Mouse (Mus musculus) intestine, embryonic 14.5 days (tissue): Measurements from ENCODE around the gene Robo1. TPM values are rescaled to one million over a fixed set of nuclear protein-coding genes. Genes with fewer than 3 reads are reported as not detected.

Experiments
- ATAC-seq: fragments of 200-750 bp; cut with Nextera tagmentation; replicated peaks from 2 replicates; pipeline ENCODE4 v1.8.0; 2017; ENCODE audit warnings: low read depth, moderate number of reproducible peaks, moderate TSS enrichment, moderate library complexity; ENCODE audit not compliant: low FRiP score, low TSS enrichment
- DNase-seq: peaks from one replicate; pipeline ENCODE4 v3.0.0-alpha.2; 2018; ENCODE audit warnings: low spot score
- H3K27ac ChIP-seq: fragments of 300-500 bp; sonication (generic); 2 replicates; pipeline ENCODE4 v1.5.1; 2014; ENCODE audit warnings: low read depth, mild to moderate bottlenecking, control low read depth
- H3K27me3 ChIP-seq: fragments of 300-500 bp; sonication (generic); replicated peaks from 2 replicates; pipeline ENCODE4 v1.6.1; 2014; ENCODE audit warnings: low read length, control low read depth; ENCODE audit not compliant: control insufficient read depth, insufficient read depth
- H3K36me3 ChIP-seq: fragments of 300-500 bp; sonication (generic); 2 replicates; pipeline ENCODE4 v1.6.1; 2014; ENCODE audit warnings: low read length, control low read depth; ENCODE audit not compliant: control insufficient read depth, insufficient read depth
- H3K4me1 ChIP-seq: fragments of 300-500 bp; sonication (generic); replicated peaks from 2 replicates; pipeline ENCODE4 v1.6.1; 2014; ENCODE audit warnings: low read length, control low read depth, mixed read lengths; ENCODE audit not compliant: control insufficient read depth, insufficient read depth
- H3K4me2 ChIP-seq: fragments of 300-500 bp; sonication (generic); 2 replicates; pipeline ENCODE4 v1.6.1; 2014; ENCODE audit warnings: low read length
- H3K4me3 ChIP-seq: fragments of 300-500 bp; sonication (generic); 2 replicates; pipeline ENCODE4 v1.5.1; 2014; ENCODE audit warnings: low read depth, low read length, control low read depth, mixed read lengths
- H3K9ac ChIP-seq: fragments of 300-500 bp; sonication (generic); 2 replicates; pipeline ENCODE4 v1.6.1; 2014; ENCODE audit warnings: mild to moderate bottlenecking, low read length
- H3K9me3 ChIP-seq: fragments of 300-500 bp; sonication (generic); 2 replicates; pipeline ENCODE4 v1.6.1; 2016; ENCODE audit warnings: low read length, control low read depth; ENCODE audit not compliant: control insufficient read depth
- WGBS: fragments of 180-500 bp; shearing (Covaris S2); extraction: QIAGEN DNeasy Blood & Tissue Kit; methylation state at CpG from one replicate; pipeline ENCODE4 v1.1.7; 2014; 5-methylcytosine and 5-hydroxymethylcytosine counted together
- polyA plus RNA-seq: library from polyadenylated mRNA; unstranded; fragments of >200 nt; fragmentation: Nextera tagmentation; extraction: Ambion mirVana; gene quantifications from 2 replicates; pipeline ENCODE4 v1.2.1, GENCODE M21; 2014

Gene Robo1
- polyA plus RNA-seq, 1 experiment from 2014 or later: 24.1 TPM

GRCm38 (mm10) chr16:72874934-72875732 lies 567.0 kb downstream of the Robo1 start:
- Histone ChIP-seq H3K4me3 (no peak overlapping the region), H3K9ac (no peak overlapping the region), H3K27ac (no peak overlapping the region), H3K4me1 (no peaks in the 10 kb centered on the region), H3K27me3 (no peaks in the 10 kb centered on the region), H3K9me3 (no peaks in the 10 kb centered on the region), H3K36me3 (no peaks in the 10 kb centered on the region), H3K4me2 (no peak overlapping the region)
- WGBS: 87% methylated on average over 8 of the region's 8 CpGs
- no peak for DNase-seq
- ATAC-seq: no peak

- Histone ChIP-seq H3K4me3 (no peak overlapping the region), H3K9me3 (no peaks in the 10 kb centered on the region), H3K27ac (no peak overlapping the region), H3K4me2 (no peak overlapping the region), H3K4me1 (no peaks in the 10 kb centered on the region), H3K9ac (no peak overlapping the region), H3K27me3 (no peaks in the 10 kb centered on the region), H3K36me3 (no peaks in the 10 kb centered on the region)
- 65% methylated on average over 7 of the region's 7 CpGs for WGBS
- DNase-seq: no peak
- ATAC-seq: no peak
Measured at GRCm38 (mm10) chr16:72888108-72888507, 580.0 kb downstream of the Robo1 start.

- Histone ChIP-seq H3K36me3 (no peaks in the 10 kb centered on the region), H3K27me3 (no peaks in the 10 kb centered on the region), H3K9me3 (no peaks in the 10 kb centered on the region), H3K9ac (no peak overlapping the region), H3K27ac (no peak overlapping the region), H3K4me3 (no peak overlapping the region), H3K4me1 (no peaks in the 10 kb centered on the region), H3K4me2 (no peak overlapping the region)
- no peak for DNase-seq
- WGBS: 91% methylated on average over 9 of the region's 9 CpGs
- no peak for ATAC-seq
Measured at GRCm38 (mm10) chr16:72889401-72889800, 581.3 kb downstream of the Robo1 start.

- Histone ChIP-seq H3K4me2 (no peak overlapping the region), H3K4me3 (no peak overlapping the region), H3K27me3 (no peaks in the 10 kb centered on the region), H3K27ac (no peak overlapping the region), H3K9ac (no peak overlapping the region), H3K4me1 (no peaks in the 10 kb centered on the region), H3K9me3 (no peaks in the 10 kb centered on the region), H3K36me3 (no peaks in the 10 kb centered on the region)
- no peak for ATAC-seq
- WGBS: 85% methylated on average over 11 of the region's 11 CpGs
- no peak for DNase-seq
Measured at GRCm38 (mm10) chr16:72897125-72897524, 589.0 kb downstream of the Robo1 start.

GRCm38 (mm10) chr16:72908895-72909294 lies 600.8 kb downstream of the Robo1 start:
- Histone ChIP-seq H3K36me3 (peaks cover 10% of the 10 kb centered on the region; the same call in 1 of the 2 replicates), H3K27ac (no peak overlapping the region), H3K9ac (no peak overlapping the region), H3K4me3 (no peak overlapping the region), H3K9me3 (no peaks in the 10 kb centered on the region), H3K27me3 (no peaks in the 10 kb centered on the region), H3K4me2 (no peak overlapping the region), H3K4me1 (no peaks in the 10 kb centered on the region; the same call in 1 of the 2 replicates)
- 79% methylated on average over 2 of the region's 2 CpGs for WGBS
- no peak for DNase-seq
- no peak for ATAC-seq

GRCm38 (mm10) chr16:72913134-72913533 lies 605.0 kb downstream of the Robo1 start:
- Histone ChIP-seq H3K4me3 (no peak overlapping the region), H3K27ac (no peak overlapping the region), H3K9ac (no peak overlapping the region), H3K27me3 (no peaks in the 10 kb centered on the region), H3K9me3 (no peaks in the 10 kb centered on the region), H3K36me3 (no peaks in the 10 kb centered on the region), H3K4me2 (no peak overlapping the region), H3K4me1 (no peaks in the 10 kb centered on the region; the same call in 1 of the 2 replicates)
- 63% methylated on average over 5 of the region's 5 CpGs for WGBS
- ATAC-seq (no peak), DNase-seq (no peak)

- ATAC-seq: no peak
- Histone ChIP-seq H3K4me1 (no peaks in the 10 kb centered on the region; the same call in 1 of the 2 replicates), H3K4me3 (no peak overlapping the region), H3K27ac (no peak overlapping the region), H3K9ac (no peak overlapping the region), H3K9me3 (no peaks in the 10 kb centered on the region), H3K27me3 (no peaks in the 10 kb centered on the region), H3K36me3 (no peaks in the 10 kb centered on the region), H3K4me2 (no peak overlapping the region)
- no peak for DNase-seq
- WGBS: 85% methylated on average over 4 of the region's 4 CpGs
Measured at GRCm38 (mm10) chr16:72914068-72914630, 606.0 kb downstream of the Robo1 start.

- Histone ChIP-seq H3K36me3 (no peaks in the 10 kb centered on the region), H3K4me1 (peaks cover 17% of the 10 kb centered on the region), H3K27me3 (no peaks in the 10 kb centered on the region), H3K9me3 (no peaks in the 10 kb centered on the region), H3K9ac (no peak overlapping the region), H3K27ac (no peak overlapping the region), H3K4me3 (no peak overlapping the region), H3K4me2 (no peak overlapping the region)
- 61% methylated on average over 3 of the region's 3 CpGs for WGBS
- DNase-seq (no peak), ATAC-seq (no peak)
Measured at GRCm38 (mm10) chr16:72920013-72920412, 611.9 kb downstream of the Robo1 start.
